In the genomic region with DNA sequence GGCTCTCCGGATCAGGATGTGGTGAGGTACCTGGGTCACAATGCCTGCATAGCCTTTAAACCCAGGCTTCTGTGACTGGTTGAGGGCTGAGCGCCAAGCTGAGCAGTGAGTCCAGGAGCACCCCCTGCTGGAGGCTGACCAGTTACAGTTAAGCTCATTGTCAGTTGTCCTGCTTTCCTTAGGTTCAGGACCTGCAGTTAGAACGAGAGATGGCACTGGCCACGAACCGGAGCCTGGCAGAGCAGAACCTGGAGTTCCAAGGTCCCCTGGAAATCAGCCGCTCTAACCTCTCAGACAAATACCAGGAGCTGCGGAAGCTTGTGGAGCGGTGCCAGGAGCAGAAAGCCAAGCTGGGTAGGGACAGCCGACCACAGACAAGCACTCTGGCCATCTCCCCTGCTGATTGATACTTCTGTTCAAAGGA, we compare ENCODE assay signal across 8 mouse cellular contexts. TPM values are rescaled to one million over a fixed set of nuclear protein-coding genes. Genes with fewer than 3 reads are reported as not detected.
DNase-seq lines count a peak whose midpoint lies in the region; ATAC-seq lines count a peak whose summit lies in the region.

No protein-coding gene starts in this region.

- peaks cover 4% of the 10 kb centered on the region for H3K36me3 ChIP-seq in embryonic facial prominence, embryonic 11.5 days (replicated peaks; ENCODE audit: control insufficient read depth, insufficient read depth, low read depth, low read length)
- H3K36me3 ChIP-seq in midbrain, embryonic 14.5 days (ENCODE audit: control insufficient read depth, insufficient read depth, low read length), result peaks cover 53% of the 10 kb centered on the region

- no peak overlapping the region for H3K4me3 ChIP-seq in embryonic facial prominence, embryonic 11.5 days (ENCODE audit: low read depth, low read length)
- H3K4me3 ChIP-seq in midbrain, embryonic 14.5 days (replicated peaks; ENCODE audit: low read depth, low read length), result no peak overlapping the region

- no peaks in the 10 kb centered on the region for H3K4me1 ChIP-seq in embryonic facial prominence, embryonic 11.5 days (ENCODE audit: control insufficient read depth, insufficient read depth, low read length)
- peaks cover 13% of the 10 kb centered on the region for H3K4me1 ChIP-seq in midbrain, embryonic 14.5 days (ENCODE audit: control insufficient read depth, insufficient read depth, low read length)

- DNase-seq in urinary bladder, postnatal 14 days (ENCODE audit: low spot score), result peak; percentile 56
- no peak for DNase-seq in urinary bladder, postnatal 10 days (ENCODE audit: low spot score)
- DNase-seq in embryonic facial prominence, embryonic 11.5 days (ENCODE audit: low spot score), result peak; percentile 44
- DNase-seq in kidney, adult 11 months, result peak; percentile 74
- peak; percentile 55 to 68 for DNase-seq in left cerebral cortex, postnatal 36 days (ENCODE audit: low spot score in 2 of 2)
- peak; percentile 77 for DNase-seq in midbrain, embryonic 14.5 days
- DNase-seq in spleen, postnatal 36 days (ENCODE audit: low spot score in 2 of 2), result peak; percentile 46 to 49

- H3K27ac ChIP-seq in embryonic facial prominence, embryonic 11.5 days (replicated peaks; ENCODE audit: low read depth, low read length), result no peak overlapping the region
- H3K27ac ChIP-seq in midbrain, embryonic 14.5 days (replicated peaks; ENCODE audit: low read depth, low read length), result peak overlapping the region; percentile 85

- no peak overlapping the region for H3K9ac ChIP-seq in embryonic facial prominence, embryonic 11.5 days (replicated peaks; ENCODE audit: low read length)
- no peak overlapping the region for H3K9ac ChIP-seq in midbrain, embryonic 14.5 days (replicated peaks; ENCODE audit: low read length)

- H3K9me3 ChIP-seq in embryonic facial prominence, embryonic 11.5 days (replicated peaks; ENCODE audit: control insufficient read depth, low read length), result no peaks in the 10 kb centered on the region
- H3K9me3 ChIP-seq in midbrain, embryonic 14.5 days (ENCODE audit: control insufficient read depth, low read length), result no peaks in the 10 kb centered on the region

- ATAC-seq in embryonic facial prominence, embryonic 11.5 days (replicated peaks; ENCODE audit: insufficient number of reproducible peaks, low FRiP score, low TSS enrichment, low read depth), result peak; percentile 25; the same call in 1 of the 2 replicates
- ATAC-seq in granulocyte monocyte progenitor cell, adult 5-6 weeks (replicated peaks; ENCODE audit: poor library complexity, severe bottlenecking), result peak; percentile 61
- peak; percentile 51 for ATAC-seq in midbrain, embryonic 14.5 days (ENCODE audit: low FRiP score, low TSS enrichment)

- H3K4me2 ChIP-seq in embryonic facial prominence, embryonic 11.5 days (ENCODE audit: low read depth, low read length), result no peak overlapping the region
- no peak overlapping the region for H3K4me2 ChIP-seq in midbrain, embryonic 14.5 days (ENCODE audit: low read length)

- intact Hi-C loops in left cerebral cortex, postnatal 36 days (cut with DNase I), result loop anchor here (5.0 to 10.0 kb wide), 2 partner anchors 125 to 157 kb away; partner anchors contain the start of genes Cd6, Slc15a3 and Tmem132a

- 78% methylated on average over 9 of the region's 9 CpGs for WGBS in embryonic facial prominence, embryonic 11.5 days
- WGBS in midbrain, embryonic 14.5 days, result 65% methylated on average over 9 of the region's 9 CpGs

- H3K27me3 ChIP-seq in embryonic facial prominence, embryonic 11.5 days (ENCODE audit: control insufficient read depth, insufficient read depth, low read length), result no peaks in the 10 kb centered on the region
- no peaks in the 10 kb centered on the region for H3K27me3 ChIP-seq in midbrain, embryonic 14.5 days (ENCODE audit: control insufficient read depth, insufficient read depth, low read length)

RNA-seq across cellular contexts. Expression of gene Vps37c, which starts 21.6 kb away (rescaled TPM):
- 26.2 and 31.8 TPM in 2 replicates for polyA plus RNA-seq in embryonic facial prominence, embryonic 11.5 days (2014; fragmentation: Nextera tagmentation; extraction: Ambion mirVana)
- total RNA-seq in granulocyte monocyte progenitor cell, adult 5-6 weeks (2014; fragmentation: Nextera tagmentation), result 21.1 and 23.8 TPM in 2 replicates
- 15.3 and 20.0 TPM in 2 replicates for total RNA-seq in granulocyte monocyte progenitor cell, adult 5-6 weeks (2017)
- 10 to 100 TPM; 23.0 to 23.2 TPM for total RNA-seq in left cerebral cortex, postnatal 36 days (2021)
- polyA plus RNA-seq in midbrain, embryonic 14.5 days (2014; fragmentation: Nextera tagmentation; extraction: Ambion mirVana), result 27.3 and 32.1 TPM in 2 replicates

RNA-seq across cellular contexts. Expression of gene Cd5, which starts 28.7 kb away (rescaled TPM):
- 0.15 TPM in 1 of 2 replicates, not detected in the other for polyA plus RNA-seq in embryonic facial prominence, embryonic 11.5 days (2014; fragmentation: Nextera tagmentation; extraction: Ambion mirVana)
- total RNA-seq in granulocyte monocyte progenitor cell, adult 5-6 weeks (2014; fragmentation: Nextera tagmentation), result not detected in 2 replicates
- total RNA-seq in granulocyte monocyte progenitor cell, adult 5-6 weeks (2017), result not detected in 2 replicates
- total RNA-seq in left cerebral cortex, postnatal 36 days (2021), result not detected
- polyA plus RNA-seq in midbrain, embryonic 14.5 days (2014; fragmentation: Nextera tagmentation; extraction: Ambion mirVana), result 0.16 and 0.25 TPM in 2 replicates

RNA-seq across cellular contexts. Expression of gene Pga5, which starts 32.2 kb away (rescaled TPM):
- not detected in 2 replicates for polyA plus RNA-seq in embryonic facial prominence, embryonic 11.5 days (2014; fragmentation: Nextera tagmentation; extraction: Ambion mirVana)
- total RNA-seq in granulocyte monocyte progenitor cell, adult 5-6 weeks (2014; fragmentation: Nextera tagmentation), result not detected in 2 replicates
- not detected in 2 replicates for total RNA-seq in granulocyte monocyte progenitor cell, adult 5-6 weeks (2017)
- not detected for total RNA-seq in left cerebral cortex, postnatal 36 days (2021)
- not detected in 2 replicates for polyA plus RNA-seq in midbrain, embryonic 14.5 days (2014; fragmentation: Nextera tagmentation; extraction: Ambion mirVana)
